Mouse (Mus musculus) spleen, postnatal 4 days (tissue): ENCODE measurements around the gene Ccdc155.

Experiments
- DNase-seq, 2 experiments: peaks; one replicate each; pipeline ENCODE4 v3.0.0; 2022; ENCODE audit warnings: low spot score in 2 of 2

The Ccdc155 gene

DNA sequence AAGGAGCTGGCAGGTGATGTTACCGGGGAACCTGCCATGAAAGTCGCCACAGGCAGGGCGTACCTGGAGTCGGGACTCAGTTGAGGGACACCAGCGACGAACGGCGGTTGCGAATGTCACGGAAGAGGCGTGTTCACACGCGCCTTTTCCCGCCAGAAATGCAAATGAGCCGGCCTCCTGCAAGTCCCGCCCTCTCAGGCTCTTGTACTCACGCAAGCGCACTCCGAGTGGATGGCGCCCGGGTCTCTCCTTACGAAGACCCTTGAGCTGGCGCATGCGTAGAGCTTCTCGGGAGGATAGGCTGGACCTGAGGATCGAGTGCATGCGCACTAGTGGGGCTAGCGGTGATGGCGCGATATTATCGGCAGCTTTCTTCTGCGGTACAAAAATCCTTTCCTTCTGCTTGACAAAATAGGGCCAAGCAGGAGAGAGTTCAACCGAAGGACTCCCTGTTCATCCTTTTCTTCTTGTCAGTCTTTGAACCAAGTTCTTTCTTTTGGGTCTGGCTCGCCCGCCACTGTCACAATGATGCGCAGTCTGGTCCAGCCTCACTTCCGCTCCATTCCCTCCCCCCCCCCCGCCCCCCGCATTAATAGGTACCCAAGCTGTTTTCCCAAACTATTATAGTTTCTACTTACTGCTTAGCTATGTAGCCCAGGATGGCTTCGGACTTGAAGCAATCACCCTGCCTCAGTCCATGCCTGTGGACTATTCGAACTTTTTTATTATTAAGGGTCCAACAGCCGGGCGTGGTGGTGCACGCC, at the start of gene Ccdc155:
Gene Ccdc155, minus strand, starts transcription at position 513 of the 764 bp plus-strand sequence.
- peak; percentile 82 to 89 for DNase-seq

DNA sequence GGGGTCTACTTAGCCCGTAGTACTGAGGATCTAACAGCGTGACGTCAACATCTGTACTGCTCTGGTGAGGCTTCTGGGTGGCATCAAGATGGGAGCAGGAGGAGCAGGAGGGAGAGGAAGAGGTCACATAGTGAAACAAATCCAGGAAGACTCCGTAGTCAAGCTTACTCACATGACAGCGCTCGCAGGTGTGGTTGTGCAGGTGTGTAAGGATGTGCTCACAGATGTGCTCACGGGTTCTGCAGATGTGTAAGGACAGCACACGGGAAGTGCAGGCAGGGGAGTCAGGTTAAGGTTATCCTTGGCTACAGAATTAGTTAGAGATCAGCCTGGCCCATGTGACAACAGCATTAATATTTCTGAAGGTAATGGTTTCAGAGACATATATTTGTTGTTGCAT, 49.1 kb upstream of the Ccdc155 start:
- DNase-seq, result no peak

DNA sequence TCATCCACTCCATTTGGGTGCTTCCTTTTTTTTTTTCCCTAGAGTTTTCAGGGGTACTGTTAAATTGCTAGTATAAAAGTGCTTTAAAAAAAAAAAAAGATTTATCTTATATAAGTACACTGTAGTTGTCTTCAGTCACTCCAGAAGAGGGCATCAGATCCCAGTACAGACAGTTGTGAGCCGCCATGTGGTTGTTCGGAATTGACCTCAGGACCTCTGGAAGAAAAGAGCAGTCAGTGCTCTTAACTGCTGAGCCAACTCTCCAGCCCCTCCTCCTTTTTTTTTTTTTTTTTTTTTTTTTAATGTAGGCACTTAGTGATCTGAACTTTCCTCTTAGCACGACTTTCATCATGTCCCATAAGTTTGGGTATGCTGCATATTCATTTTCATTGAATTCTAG, 43.0 kb upstream of the Ccdc155 start:
- DNase-seq, result no peak

DNA sequence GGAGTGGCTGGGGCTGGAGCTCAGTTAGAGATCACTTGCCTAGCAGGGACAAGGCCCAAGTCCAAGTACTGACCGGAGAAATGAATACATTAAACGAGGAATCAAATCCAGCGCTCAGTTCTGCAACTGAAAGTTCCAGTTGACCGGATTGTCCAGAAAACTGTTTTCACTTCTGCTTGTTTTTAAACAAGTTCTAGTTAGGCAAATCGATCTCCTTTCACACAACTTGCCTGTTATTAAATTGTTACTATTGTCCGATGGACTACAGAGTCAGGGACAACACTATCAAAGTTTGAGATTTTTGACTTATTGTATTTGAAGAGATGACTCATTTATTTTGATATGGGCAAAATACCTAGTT, 36.7 kb upstream of the Ccdc155 start:
- DNase-seq, result no peak

DNA sequence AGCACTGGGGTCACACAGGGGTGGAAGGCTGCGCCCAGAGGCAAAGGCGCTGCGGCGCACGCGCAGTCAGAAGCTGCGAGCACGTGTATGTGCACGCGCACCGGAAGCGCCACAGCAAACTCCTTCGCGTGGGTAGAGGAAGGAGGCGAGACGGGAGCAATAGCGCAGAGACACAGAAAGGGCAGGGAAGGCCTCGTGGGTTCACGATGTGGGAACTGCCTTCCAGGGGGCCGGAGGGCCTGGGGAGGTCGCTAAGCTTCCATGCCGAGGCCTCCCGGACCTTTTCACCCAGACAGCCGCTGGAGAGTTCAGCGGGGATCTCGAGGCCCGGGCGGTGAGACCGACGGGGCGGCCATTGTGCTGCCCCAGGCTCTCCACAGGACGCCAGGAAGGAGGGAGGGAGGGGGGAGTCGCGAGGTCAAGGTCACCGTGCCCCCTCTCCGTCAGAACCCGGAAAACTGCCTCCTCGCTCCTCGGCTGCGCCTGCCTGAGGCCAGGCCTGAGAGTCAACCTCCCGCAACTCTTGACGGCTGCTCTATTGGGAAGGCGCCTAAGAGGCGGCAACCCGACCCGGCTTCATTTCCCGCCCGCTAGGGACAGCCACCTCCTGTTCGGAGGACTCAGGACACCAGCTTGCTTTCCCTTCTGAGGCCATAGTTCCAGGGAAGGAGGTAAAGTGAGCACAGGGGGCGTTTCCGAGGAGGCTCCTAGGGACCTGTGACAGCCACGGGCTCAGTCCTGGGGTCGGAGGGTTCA, 36.1 kb upstream of the Ccdc155 start, which contains the start of gene Slc6a16:
Gene Slc6a16, plus strand, starts transcription at position 453 of the 756 bp plus-strand sequence.
- no peak for DNase-seq

DNA sequence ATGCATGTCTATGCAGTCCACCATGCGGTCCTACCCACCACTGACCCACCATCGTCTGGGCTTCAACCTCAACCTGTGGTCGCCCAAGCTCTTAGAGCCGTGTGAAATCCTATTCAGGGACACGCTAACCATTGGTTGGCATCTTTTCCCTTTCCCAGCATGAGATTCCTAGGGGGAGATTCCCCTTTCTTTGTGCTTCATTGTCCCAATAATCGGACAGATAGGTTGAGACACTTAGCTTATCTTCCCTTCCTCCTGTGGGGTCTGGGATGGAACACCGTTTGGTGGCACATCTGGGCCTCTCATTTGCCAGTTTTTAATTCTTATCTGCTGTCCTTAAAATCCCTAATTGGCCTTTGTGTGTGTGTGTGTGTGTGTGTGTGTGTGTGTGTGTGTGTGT, 35.4 kb upstream of the Ccdc155 start:
- DNase-seq, result no peak

DNA sequence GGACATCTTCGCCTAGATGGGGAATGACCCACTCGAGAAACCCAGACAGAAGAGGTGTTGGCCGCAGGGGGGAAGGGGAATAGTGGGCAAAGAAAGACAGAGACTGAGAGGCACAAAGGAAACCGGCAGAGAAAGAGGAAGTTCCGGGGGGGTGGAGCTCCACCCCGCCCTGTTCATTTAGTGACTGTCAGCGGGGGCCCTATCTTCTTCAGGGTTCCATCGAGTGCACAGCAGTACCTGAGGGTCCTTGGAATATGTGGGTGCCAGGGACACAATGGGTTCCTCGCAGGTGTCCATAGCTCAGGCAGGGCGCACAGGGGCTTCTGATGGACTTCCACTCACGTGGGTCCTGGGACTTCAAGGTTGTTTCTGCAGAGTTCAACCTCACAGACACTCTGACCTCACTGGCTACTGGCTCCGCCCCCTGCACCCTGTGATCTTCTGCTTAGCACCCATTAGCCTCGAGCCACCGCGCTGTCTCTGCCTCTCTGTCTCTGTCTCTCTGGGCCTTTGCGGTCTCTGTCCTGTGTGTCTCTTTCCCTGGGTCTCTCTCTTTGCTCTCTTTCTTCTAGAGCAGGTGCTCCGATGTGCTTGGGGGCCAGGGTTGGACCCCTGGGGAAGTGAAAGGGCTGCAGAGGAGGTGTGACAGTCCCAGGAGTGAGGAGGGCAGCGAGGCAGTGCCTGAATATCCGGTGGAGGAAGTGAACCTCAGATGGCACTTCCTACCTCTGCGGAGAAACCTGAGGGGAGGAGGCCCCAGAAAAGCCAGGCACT, 34.2 kb upstream of the Ccdc155 start, which contains the start of gene Cd37:
Gene Cd37, minus strand, starts transcription at position 393 of the 774 bp plus-strand sequence.
- DNase-seq, result peak; percentile 70 to 84

DNA sequence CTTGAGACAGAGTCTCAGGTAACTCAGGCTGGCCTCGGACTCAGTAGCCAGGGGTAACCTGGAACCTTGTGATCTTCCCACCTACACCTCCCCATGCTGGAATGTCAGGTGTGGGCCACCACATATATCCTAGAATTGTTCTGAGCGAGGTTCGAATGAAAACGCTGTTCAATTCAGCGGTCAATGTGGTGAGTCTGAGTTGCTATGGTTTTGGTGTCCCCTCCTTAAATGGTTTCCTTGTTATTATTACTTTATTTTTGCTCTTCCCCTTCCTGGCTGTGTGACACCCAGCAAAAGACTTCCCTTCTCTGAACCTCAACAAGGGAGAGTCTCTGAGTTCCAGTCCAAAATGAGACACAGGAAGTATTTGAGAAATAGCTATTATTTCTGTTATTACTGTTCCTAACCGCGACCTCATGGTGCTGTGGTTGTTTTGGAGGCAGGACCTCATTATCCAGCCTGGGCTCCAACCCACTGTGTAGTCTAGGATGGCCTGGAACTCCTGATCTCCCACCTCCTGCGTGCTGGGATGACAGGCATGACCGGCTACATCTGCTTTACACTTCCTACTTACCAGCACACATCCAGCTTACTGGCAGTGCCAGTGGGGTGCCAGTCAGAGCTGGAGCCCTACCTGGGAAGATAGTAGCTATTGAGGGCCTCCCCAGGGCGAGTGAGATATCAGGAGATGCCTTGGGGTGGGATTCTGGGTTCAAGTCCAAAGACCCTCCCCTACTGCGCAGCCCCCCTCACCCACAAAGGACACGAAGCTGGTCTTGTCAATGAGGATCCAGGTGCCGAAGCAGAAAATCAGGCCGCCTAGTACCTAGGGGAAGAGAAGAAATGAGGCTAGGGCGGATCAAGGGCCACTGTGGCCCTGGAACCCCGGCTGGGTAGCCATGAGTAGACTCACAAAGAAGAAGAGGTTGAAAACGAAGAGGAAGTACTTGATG, 33.3 kb upstream of the Ccdc155 start:
- DNase-seq, result no peak

DNA sequence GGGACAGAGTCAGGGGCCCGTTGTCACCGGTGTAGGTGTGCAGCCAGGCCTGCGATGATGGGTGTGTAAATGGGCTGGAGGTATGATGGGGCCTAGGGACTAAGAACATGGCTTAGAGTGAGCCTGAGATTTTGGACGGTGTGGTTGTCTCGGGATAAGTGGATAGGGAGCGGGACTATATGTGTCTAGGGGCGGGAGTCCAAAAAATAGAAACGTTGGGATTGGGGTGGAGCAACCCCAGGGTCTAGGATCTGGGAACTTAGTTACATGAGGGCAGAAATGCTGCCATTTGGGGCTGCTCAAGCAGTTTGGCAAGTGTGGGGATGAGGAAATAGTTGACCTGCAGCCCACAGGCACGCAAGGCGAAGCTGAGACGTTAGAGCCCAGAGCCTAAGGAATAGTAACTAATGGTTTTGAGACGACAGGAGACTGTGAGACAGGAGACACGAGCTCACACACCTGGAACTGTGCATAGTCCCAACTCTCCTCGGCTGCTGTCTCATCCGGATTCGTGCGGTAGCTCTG, 31.0 kb upstream of the Ccdc155 start:
- no peak for DNase-seq

DNA sequence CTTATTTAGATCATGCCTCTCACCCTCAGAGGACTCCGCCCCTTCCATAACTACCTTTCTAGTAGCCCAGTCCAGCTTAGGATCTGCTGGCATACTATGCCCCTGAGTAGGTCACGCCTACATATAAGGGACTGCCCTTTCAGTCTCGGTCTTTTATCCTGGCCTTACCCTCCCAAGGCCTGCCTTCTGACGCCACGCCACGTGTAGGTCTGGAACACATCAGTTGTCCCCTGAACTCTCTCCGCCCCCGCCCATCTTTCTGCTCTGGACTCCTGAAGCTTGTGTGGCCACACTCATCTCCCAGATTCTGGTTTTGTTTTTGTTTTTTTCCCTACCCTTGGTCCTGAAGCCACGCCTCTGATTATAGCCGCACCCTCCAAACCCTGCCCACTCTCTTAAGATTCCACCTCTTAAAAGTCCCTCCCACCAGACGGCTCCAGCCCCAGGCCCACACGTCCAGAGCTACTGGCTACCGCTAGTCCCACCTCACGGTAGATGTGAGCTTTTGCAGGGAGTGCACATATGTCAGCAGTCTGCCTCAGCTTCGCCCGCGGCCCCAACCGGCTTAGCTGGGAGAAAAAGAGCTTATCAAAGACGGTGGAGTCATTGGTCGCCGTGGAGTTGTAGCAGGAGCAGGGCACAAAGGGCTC, 30.4 kb upstream of the Ccdc155 start:
- DNase-seq, result no peak

DNA sequence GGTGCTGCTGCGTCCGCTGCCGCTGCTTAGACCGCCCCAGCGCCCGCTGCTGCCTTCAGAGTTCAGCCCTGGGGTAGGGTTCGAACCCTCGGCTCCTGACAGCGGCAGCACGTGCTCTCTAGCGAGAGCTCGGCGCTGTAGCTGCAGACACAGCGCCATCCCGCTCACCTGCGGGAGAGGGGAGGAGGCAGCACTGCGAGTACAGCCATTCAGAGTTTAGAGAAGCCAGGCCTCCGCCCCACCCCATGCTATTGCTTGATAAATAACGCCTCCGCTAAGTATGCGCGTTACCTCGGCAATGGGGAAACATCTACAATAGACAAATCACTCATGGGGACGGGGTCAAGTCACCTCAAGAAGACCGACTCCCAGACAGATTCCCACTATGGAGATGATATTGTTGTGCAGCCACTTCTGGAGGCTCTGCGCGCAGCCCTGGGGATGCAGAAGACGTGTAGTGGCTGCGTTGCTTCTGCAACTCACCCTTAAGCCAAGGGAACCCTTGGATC, 29.7 kb upstream of the Ccdc155 start:
- DNase-seq, result no peak

DNA sequence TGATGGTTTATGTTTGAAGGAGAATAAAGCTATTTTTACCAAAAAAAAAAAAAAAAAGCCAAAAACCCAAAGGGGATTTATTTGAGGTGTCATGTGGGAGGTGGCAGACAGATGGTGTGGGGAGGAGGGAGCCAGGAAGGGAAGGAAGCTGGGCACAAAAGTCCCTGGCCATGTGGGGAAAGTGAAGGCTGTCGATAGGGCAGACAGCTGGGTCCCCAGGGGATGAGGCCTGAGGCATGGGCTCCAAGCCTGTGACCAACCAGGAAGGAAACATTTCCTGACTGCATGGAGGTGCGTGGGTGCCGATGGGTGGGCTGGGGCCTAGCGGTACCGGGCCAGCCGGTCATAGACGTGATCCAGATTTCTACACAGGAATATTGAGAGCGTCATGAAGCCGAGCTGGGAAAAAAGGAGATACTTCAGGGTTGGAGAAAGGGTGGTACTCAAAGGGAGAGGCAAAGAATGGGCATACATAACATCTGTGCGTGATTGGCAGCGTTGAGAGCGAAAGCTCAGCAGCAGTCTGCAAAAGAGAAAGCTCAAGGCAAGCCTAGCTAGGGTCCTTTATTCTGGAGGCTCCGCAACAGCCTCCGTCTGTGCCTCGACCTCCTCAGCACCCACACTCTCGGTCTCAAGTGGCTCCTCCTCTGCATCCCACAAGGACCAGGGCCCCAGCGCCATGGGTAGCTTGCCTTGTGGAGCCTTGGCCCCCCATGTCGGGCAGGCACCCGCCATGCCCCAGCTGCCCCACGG, 29.1 kb upstream of the Ccdc155 start:
- no peak for DNase-seq

DNA sequence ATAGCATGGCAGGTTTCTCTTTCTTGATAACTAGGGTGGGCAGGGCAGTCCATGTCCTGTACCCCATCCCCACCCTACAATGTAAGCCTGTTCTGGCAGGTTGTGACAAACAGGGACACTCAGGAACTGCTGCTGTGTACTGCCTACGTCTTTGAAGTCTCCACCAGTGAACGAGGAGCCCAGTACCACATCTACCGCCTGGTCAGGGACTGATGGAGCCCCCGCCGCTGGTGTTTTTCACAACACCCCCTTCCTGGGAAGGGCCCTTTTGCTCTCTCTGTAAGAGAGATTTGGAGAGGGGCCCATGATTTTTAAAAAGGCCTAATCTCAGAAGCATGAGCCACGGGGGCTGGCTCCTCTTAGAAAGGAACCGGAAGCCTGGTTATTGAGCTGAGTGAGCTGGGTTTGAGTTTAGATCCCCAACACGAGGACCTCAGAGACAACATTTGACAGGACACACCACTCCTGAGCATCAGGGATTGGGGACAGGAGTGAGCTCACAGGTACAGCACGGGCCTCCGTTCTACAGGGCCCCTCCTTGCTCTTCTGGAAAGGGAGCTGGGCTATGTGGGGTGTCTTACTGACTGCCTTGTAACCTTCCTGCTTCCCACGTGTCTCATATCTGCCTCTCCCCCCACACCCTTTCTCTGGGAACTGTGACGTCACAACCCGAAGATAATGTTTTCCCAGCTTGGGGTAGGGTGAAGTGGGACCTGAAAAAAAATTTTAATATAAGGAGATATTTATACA, 28.2 kb upstream of the Ccdc155 start:
- DNase-seq, result no peak

DNA sequence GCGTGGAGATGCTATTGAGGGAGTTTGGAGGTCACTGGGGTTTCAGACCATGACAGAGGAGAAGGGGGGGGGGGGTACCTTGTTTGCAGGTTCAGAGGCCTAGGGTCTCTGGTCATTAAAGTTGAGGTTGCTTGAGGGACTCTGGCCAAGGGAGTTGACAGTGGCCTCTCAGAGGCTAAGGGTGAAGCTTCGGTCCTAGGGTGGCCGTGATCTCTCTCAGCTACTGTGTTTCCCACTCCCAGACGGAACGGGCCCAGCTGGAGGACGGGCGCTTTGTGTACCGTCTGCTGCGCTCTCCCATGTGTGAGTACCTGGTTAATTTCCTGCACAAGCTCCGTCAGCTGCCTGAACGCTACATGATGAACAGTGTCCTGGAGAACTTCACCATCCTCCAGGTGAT, 27.2 kb upstream of the Ccdc155 start:
- no peak for DNase-seq

DNA sequence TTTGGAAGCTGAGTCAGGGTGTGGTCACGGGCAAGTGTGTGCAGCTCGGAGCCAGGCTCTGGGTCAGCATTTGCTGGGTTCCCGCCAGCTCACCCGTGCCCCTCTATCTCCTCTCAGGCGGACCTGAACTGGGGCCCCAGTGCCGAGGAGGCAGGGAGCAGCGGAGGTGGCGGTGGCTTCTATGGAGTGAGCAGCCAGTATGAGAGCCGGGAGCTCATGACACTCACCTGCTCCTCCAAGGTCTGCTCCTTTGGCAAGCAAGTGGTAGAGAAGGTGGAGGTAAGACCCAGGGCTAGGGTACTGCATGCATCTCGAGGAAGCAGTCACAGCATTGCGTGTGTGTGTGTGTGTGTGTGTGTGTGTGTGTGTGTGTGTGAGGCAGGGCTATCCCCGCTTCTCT, 26.5 kb upstream of the Ccdc155 start:
- DNase-seq, result no peak

DNA sequence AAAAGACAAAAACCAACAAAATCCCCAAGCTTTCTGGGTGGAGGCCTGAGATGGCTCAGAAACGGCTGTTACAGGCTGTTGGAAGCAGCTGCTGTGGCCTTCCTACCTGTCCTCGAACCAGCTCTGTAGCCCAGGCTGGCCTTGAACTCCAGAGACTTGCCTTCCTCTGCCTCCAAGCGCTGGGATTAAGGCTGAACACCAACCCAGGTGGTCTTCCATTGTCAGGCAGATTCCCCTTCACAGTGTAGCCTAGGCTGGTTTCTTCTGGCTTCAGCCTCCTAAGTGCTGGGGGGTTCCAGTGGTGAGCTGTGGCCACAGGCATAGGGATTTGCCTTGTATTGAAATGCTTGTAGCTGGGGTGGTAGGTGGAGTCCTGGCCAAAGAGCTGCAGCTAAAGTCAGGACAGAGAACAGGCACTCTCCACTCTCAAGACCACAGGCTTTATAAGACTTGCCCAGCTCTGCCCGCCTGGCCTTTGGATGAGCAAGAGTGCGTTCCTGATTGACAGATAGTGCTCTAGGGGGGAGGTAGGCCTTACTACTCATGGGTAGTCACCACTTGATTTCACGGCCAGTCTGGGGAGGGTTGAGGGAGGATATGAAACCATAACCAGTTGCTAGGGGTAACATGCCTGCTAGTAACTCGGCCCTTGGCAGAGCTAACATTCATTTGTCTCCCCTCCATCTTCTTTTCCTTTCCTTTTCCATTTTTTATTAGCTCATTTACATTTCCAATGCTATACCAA, 24.9 kb upstream of the Ccdc155 start:
- DNase-seq, result peak; percentile 42 to 65

DNA sequence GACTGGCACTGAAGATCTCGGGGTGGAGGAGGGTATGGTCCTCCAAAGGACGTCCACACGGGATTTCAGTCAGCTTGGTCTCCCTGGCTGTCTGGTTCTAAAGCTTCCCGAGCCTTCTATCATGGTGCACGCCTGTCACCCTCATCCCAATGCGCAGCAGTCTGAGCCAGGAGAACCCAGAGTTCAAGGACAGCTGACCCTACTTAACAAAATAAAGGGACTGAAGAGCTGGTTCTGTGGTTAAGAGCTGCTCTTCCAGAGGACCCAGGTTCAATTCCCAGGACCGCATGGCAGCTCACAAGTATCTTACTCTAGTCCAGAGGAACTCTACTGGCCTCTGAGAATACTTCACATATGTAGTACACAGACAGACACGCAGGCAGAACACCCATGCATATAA, 24.4 kb upstream of the Ccdc155 start:
- DNase-seq, result no peak

DNA sequence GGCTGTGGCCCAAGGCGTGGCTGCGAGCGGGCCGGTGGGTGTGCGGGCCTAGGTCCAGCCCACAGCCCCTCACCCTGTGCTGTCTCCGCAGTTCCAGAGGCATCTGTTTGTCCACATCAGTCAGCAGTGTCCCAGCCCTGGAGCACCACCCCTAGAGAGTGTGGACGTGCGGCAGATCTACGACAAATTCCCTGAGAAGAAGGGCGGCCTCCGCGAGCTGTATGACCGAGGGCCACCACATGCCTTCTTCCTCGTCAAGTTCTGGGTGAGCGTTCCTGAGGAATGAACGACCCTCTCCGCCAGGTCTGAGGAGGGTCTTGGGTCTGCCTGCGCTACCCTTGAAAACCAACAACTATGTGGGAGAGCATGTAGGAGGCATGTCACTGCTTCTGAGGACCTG, 23.9 kb upstream of the Ccdc155 start:
- DNase-seq, result peak in 1 of 2 experiments; percentile 59
